Mouse (Mus musculus) megakaryocyte, embryonic 14.5 days (primary cell): ENCODE data around the gene Gmppa.

Experiments
- FLI1 ChIP-seq: IDR thresholded peaks from 2 replicates; pipeline ENCODE4 v1.6.1; 2012; ENCODE audit warnings: low read length, inconsistent platforms, mixed read lengths
- GATA1 ChIP-seq: IDR thresholded peaks from 3 replicates; pipeline ENCODE4 v1.6.1; 2012; ENCODE audit warnings: mixed read lengths, low read length, inconsistent platforms, borderline replicate concordance

DNA sequence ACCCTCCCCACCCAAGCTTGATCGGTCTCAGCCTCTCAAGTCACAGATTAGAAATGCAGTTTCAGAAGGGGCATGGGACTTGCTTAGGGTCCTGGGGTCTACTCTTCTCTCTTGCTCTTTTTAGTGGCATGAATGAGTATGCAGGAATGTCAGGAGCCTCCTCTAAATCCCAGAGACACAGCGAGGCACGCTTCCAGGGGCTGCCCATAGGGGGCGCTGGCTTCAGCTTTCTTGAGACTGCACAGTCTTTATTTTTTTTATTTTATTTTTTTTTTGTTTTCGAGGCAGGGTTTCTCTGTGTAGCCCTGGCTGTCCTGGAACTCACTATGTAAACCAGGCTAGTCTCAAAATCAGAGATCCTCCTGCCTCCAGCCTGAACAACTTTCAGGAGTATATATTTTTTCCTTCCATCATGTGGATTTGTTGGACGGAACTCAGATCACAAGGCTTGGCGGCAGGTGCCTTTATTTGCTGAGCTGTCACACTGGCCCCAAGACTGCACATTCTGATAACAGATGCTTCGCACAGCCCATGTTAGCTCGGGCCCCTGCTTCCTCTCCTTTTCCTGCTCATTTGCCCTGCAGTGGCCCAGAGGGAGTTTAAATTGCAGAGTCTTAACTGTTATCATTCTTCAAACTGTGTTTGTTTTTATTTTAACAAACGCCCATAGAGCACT is 9.8 kb upstream of the Gmppa start:
- TF ChIP-seq GATA1, result no peak
- no peak for TF ChIP-seq FLI1
